8 mouse cellular contexts compared by ENCODE assay signal in the genomic region with DNA sequence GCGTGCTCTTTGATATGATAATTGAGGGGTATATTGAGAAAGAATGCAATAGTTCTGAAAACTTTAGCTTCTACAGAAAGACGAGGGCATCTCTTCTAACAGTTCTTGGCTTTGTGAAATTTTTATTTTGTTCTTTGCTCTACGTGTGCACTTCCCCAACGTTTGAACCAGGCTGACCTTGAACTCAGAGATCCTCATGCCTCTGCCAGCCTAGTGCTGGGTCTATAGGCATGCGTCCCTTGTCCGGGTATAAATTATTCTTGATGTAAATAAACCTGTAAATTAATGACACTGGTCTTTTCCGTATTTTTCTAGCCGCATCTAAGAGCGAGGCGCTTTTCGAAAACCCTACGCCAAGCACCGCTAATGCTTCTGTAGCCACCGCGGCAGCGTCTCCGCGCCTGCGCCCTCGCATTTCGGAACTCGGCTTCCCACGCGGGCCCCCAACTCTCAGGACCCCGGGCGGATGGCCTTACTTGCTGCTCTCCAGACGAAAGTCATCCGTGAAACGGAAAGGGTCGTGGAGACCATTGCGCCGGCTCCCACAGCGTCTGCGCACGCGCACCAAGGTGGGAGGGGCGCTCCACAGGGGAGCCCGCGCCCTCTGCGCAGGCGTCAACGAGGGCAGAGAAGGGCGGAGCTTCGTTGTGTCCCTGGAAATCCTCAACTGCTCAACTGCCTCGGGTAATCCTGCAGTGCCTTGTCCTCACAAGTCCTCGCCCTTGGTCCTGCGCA. TPM values are rescaled to one million over a fixed set of nuclear protein-coding genes. Genes with fewer than 3 reads are reported as not detected.
DNase-seq lines count a peak whose midpoint lies in the region; ATAC-seq lines count a peak whose summit lies in the region.

Sdhaf4 (minus strand) TSS at position 587 of the 735 bp plus-strand sequence.

- peak within 1 kb of the TSS; percentile 68 for H3K27ac ChIP-seq in intestine, embryonic 14.5 days (ENCODE audit: low read depth)

- peak within 1 kb of the TSS; percentile 73 for H3K4me2 ChIP-seq in intestine, embryonic 14.5 days (ENCODE audit: low read length)

- 0 out of 2 replicates have a peak, but pooled peaks cover 6% of the 10 kb centered on the region for H3K4me1 ChIP-seq in intestine, embryonic 14.5 days (replicated peaks; ENCODE audit: control insufficient read depth, insufficient read depth, low read length)

- no peaks in the 10 kb centered on the region for H3K27me3 ChIP-seq in intestine, embryonic 14.5 days (replicated peaks; ENCODE audit: control insufficient read depth, insufficient read depth, low read length)

- peak; percentile 97 for ATAC-seq in intestine, embryonic 14.5 days (replicated peaks; ENCODE audit: low FRiP score, low TSS enrichment, low read depth)

- peak within 1 kb of the TSS; percentile 55 for H3K4me3 ChIP-seq in intestine, embryonic 14.5 days (ENCODE audit: low read depth, low read length)

- intact Hi-C loops in left cerebral cortex, postnatal 14 days (cut with DNase I): loop anchor here (5.0 kb wide), 1 partner anchor 93 kb away; no protein-coding TSS in a partner anchor

- peak within 1 kb of the TSS; percentile 69 for H3K9ac ChIP-seq in intestine, embryonic 14.5 days (ENCODE audit: low read length)

- WGBS in intestine, embryonic 14.5 days: 1% methylated on average over 47 of the region's 47 CpGs

- DNase-seq in adrenal gland, adult 18-20 months (ENCODE audit: low spot score in 2 of 2): peak; percentile 94
- DNase-seq in embryo, embryonic 11 days: peak; percentile 95
- peak; percentile 90 for DNase-seq in gastrocnemius, postnatal 25 days
- DNase-seq in intestine, embryonic 14.5 days (ENCODE audit: low spot score): peak; percentile 95
- DNase-seq in left cerebral cortex, postnatal 14 days (ENCODE audit: low spot score in 2 of 2): peak; percentile 91
- DNase-seq in mesoderm, embryonic 11.5 days (ENCODE audit: low read depth, low spot score): peak; percentile 95
- DNase-seq in right cerebral cortex, postnatal 36 days (ENCODE audit: low spot score in 2 of 2): peak; percentile 84
- DNase-seq in yolk sac, embryonic 10.5 days (ENCODE audit: low spot score): peak; percentile 90

- H3K9me3 ChIP-seq in intestine, embryonic 14.5 days (ENCODE audit: control insufficient read depth, low read length): no peaks in the 10 kb centered on the region

- peaks cover 4% of the 10 kb centered on the region for H3K36me3 ChIP-seq in intestine, embryonic 14.5 days (ENCODE audit: control insufficient read depth, insufficient read depth, low read length)

RNA-seq across cellular contexts. Expression of gene Sdhaf4, which starts in this region (rescaled TPM):
- 10 to 100 TPM; 55.6 to 61.4 TPM for total RNA-seq in adrenal gland, adult 18-20 months (2021)
- 10 to 100 TPM; 44.9 to 56.0 TPM for total RNA-seq in gastrocnemius, postnatal 25 days (2021)
- 73.9 and 76.0 TPM in 2 replicates for polyA plus RNA-seq in intestine, embryonic 14.5 days (2014; fragmentation: Nextera tagmentation; extraction: Ambion mirVana)
- 10 to 100 TPM; 52.4 to 57.3 TPM for total RNA-seq in left cerebral cortex, postnatal 14 days (2021)

Comparison
In these comparisons a context has a peak if more than half of its experiments do, and no peak if none do; other contexts are left out.
1. Peak in every context shown above with its lines: DNase-seq, ATAC-seq, H3K4me3 ChIP-seq and H3K27ac ChIP-seq.